Mouse (Mus musculus) T-helper 1 cell (primary cell): Measurements from ENCODE around the gene Rpl32.

Source experiments
- in situ Hi-C: fragments of 300-600 bp; cut with MboI, MseI; formaldehyde crosslinking; loops from one replicate; pipeline ENCODE4 v1.15.1; 2025; ENCODE audit warnings: high pct_unique_total_duplicates

The Rpl32 gene

DNA sequence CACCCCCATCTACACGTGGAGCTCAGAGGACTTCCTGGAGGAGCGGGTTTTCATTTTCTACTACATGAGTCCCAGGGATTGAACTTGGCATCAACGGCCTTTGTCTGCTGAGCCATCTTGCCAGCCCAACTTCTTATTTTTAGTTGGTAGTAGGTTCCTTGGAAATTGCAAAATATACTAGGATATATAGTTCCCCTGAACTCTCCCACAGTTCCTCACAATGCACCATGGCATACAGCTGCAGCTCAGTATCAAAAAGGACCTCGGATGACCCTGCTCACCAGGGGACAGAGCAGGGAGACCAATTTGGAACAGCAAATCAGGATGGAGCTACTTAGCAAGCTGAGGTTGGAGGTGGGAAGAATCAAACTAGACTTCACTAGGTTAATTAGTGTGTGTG, 6.5 kb upstream of the Rpl32 start:
- in situ Hi-C loops = no loop called here

GRCm38 (mm10) chr6:115814104-115814503, 5.6 kb upstream of the Rpl32 start:
- in situ Hi-C loops = no loop called here

DNA sequence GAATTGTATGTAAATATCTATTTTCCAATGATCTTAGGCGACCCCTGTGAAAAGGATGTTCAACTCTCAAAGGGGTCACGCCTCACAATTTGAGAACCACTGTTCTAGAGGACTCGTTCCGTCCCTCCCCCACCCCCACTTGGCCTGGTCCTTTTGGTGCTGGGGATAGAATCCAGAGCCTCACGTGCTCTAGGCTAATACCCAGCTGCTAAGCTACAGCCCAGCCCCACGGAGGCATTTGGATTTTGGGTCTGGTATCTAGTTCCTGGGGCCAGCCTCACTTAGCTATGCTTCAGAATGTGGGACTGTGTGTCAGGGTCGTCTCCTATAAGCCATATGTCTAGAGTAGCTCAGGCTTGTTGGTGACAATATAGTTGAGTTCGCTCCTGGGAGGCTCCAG, 3.1 kb upstream of the Rpl32 start:
- in situ Hi-C loops = no loop called here

GRCm38 (mm10) chr6:115808196-115808487, 405 bp downstream of the Rpl32 start:
- in situ Hi-C loops = no loop called here

- in situ Hi-C loops = no loop called here
Observed at GRCm38 (mm10) chr6:115807464-115808195, 917 bp downstream of the Rpl32 start.

DNA sequence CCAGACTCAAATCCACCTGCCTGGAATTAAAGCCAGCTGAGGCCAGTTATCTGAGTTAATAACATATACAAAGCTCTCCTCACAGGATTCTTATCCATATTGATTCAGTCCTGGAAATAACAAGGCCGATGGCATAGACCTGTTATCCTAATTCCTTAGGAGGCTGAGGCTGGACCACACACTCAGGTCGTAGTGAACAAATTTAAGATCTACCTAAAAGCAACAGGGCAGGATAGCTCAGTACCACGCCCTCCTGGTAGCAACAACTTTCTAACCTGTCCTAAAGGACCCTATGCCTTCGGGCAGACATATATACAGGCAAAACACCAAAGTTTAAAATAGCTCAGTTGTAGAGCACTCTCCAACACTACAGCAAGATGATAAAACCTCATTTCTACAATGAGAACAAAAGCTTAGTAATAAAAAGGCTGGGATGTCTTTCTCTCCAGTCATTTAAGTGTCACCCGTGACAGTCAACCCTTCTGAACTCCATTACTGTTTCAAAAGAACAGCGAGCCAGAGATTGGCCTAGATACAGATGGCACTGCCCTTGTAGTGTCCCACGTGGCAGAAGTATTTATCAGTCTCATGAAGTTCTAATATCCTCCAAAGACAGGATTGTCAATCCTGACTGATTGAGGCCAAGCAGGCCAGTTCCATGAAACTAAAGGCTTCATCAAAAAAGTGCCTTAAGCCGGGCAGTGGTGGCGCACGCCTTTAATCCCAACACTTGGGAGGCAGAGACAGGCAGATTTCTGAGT, 3.9 kb downstream of the Rpl32 start:
- in situ Hi-C loops = no loop called here

DNA sequence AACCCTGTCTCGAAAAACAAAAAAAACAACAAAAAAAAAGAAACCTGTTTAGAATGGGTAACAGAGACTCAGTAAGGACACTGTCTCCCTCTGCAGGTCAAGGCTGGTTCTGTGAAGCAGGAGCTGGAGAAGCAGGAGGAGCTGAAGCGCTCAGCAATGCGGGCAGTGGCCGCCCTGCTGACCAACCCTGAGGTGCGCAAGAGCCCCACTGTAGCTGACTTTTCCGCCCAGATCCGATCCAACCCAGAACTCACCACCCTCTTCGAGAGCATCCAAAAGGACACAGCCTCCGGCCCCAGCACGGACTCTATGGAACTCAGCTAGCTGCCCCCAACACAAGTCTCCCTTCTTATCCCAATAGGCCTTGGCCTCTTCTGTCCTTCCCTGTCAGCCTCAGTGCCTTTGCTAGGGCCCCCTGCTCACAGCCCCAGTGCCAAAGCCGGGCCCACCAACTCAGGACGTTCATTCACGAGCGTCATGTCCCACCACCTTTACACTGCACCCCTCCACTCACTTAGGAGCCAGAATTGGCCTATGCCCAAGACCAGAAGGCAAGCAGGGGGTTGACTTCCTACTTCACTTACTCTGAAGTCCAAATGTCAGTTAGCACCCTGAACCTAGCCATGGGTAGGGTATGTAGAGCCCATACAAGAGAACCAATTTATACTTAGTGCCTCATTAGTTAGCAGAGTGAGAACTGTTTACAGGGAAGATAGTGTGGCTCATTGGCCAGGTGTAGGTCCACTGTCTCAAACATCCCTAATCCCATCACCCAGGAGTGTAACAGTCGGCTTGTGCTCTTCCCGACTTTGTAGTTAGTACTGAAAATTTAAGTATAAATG, 4.8 kb downstream of the Rpl32 start:
- in situ Hi-C loops = no loop called here

DNA sequence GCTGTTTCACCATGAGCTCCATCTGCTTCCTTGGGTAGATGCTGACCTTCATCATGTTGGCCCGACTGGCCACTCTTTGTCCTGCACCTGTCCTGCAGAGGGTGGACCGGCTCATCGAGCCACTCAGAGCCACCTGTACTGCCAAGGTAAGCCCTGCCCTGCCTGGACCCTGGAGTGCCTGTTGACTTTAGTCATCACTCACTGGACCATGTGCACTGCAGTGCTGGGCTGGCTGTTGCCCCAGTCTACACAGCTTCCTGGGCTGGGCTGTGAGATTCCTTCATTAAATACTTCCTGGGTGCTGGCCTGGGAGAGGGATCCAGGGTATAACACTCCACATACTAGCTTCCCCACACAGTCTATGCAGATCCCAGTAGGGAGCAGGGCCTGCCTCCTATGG, 6.7 kb downstream of the Rpl32 start:
- in situ Hi-C loops = no loop called here

DNA sequence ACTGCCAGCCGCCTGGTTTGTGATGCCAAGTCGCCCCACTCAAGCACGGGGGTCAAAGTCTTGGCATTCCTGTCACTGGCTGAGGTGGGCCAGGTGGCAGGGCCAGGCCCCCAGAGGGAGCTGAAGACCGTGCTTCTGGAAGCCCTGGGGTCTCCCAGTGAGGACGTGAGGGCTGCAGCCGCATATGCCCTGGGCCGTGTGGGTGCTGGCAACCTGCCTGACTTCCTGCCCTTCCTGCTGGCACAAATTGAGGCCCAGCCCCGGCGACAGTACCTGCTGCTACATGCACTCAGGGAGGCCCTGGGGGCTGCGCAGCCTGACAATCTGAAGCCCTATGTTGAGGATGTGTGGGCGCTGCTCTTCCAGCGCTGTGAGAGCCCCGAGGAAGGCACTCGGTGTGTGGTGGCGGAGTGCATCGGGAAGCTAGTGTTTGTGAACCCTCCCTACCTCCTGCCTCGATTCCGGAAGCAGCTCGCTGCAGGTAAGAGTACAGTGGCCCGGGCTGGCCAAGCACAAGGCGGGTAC, 15.8 kb downstream of the Rpl32 start:
- in situ Hi-C loops = no loop called here

DNA sequence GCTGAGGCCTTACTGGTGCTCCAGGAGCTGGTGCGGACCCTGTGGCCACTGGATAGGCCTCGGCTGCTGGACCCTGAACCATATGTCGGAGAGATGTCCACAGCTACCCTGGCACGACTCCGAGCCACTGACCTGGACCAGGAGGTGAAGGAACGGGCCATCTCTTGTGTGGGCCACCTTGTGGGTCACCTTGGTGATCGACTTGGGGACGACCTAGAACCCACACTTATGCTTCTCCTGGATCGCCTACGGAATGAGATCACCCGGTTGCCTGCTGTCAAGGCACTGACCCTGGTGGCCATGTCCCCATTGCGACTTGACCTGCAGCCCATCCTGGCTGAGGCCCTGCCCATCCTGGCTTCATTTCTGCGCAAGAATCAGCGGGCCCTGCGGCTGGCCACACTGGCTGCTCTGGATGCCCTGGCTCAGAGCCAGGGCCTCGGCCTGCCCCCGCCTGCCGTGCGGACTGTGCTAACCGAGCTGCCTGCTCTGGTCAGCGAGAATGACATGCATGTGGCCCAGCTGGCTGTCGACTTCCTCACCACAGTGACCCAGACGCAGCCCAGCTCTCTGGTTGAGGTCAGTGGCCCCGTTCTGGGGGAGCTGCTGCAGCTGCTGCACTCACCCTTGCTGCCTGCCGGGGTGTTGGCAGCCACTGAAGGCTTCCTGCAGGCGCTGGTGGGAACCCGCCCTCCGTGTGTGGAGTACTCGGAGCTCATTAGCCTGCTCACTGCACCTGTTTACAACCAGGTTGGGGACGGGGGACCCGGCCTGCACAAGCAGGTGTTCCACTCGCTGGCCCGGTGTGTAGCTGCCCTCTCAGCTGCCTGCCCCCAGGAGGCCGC, 16.5 kb downstream of the Rpl32 start:
- in situ Hi-C loops = no loop called here

DNA sequence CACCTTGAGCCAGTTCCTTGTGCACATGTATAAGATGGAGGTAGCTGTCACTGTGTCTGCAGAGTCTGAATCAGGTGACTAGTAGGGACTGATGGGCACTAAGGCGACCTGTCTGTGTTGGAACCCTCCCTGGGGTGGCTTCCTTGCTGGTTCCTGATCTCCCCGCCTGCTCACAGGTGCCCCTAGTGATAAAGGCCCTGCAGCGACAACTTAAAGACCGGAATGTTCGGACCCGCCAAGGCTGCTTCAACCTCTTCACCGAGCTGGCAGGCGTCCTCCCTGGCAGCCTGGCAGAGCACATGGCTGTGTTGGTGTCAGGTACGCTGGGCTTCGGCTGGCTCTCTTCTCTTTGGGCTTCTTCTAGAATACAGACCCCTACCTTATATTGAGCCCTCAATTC, 17.5 kb downstream of the Rpl32 start:
- in situ Hi-C loops = no loop called here

- in situ Hi-C loops = no loop called here
Observed at GRCm38 (mm10) chr6:115782781-115783180, 25.8 kb downstream of the Rpl32 start.

GRCm38 (mm10) chr6:115776363-115776762, 32.2 kb downstream of the Rpl32 start:
- in situ Hi-C loops = no loop called here

- in situ Hi-C loops = no loop called here
Observed at GRCm38 (mm10) chr6:115775838-115776237, 32.7 kb downstream of the Rpl32 start.

GRCm38 (mm10) chr6:115774501-115774921, 34.0 kb downstream of the Rpl32 start, which contains the start of gene Cand2:
Gene Cand2 (plus strand): TSS chr6:115774538.
- in situ Hi-C loops = no loop called here

- in situ Hi-C loops = no loop called here
Observed at GRCm38 (mm10) chr6:115773966-115774413, 34.6 kb downstream of the Rpl32 start.

DNA sequence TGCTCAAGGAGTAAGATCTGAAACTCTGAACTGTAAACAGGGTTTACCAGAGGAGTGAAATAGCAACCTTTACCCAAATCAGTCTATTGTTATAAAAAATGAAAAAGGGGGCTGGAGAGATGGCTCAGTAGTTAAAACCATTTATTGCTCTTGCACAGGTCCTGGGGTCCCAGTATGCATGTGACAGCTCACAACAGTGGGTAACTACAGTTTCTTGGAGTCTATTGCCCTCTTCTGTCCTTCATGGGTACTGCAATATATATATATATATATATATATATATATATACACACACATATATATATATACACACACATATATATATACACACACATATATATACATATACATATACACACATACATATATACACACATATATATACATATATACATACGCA, 35.9 kb downstream of the Rpl32 start:
- in situ Hi-C loops = no loop called here

DNA sequence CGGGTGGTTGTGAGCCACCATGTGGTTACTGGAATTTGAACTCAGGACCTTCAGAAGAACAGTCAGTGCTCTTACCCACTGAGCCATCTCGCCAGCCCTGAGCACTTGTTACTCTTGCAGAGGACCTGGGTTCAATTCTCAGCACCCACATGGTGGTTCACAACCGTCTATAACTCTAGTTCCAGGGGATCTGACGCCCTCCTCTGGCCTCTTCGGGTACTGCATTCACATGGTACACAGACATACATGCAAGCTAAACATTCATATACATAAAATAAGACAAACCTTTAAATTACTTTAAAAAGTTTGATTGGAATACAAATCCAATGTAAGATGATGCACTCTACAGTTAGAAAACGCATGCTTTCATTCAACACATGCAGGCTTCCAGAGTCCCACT, 36.3 kb downstream of the Rpl32 start:
- in situ Hi-C loops = no loop called here

- in situ Hi-C loops = no loop called here
Observed at GRCm38 (mm10) chr6:115770852-115771251, 37.7 kb downstream of the Rpl32 start.

GRCm38 (mm10) chr6:115770059-115770670, 38.4 kb downstream of the Rpl32 start:
- in situ Hi-C loops = no loop called here

GRCm38 (mm10) chr6:115768207-115768606, 40.3 kb downstream of the Rpl32 start:
- in situ Hi-C loops = no loop called here
